Mouse (Mus musculus) adrenal gland, adult 2 months (tissue): ENCODE measurements around the gene Guca2a. TPM values are rescaled to one million over a fixed set of nuclear protein-coding genes. Genes with fewer than 3 reads are reported as not detected.
A peak's percentile ranks its signal among the peaks of the same experiment; 100 is the strongest.
"Not testable (repeated sequence)": the region's sequence is repeated elsewhere in the genome, so short reads cannot be mapped to it uniquely, and the experiment has no call there.

Source experiments
- DNase-seq: peaks from one replicate; pipeline ENCODE4 v3.0.0; 2021
- long read RNA-seq: library from polyadenylated mRNA; stranded (forward); transcript quantifications from one replicate; pipeline ENCODE4 v2.0.0, GENCODE M21; 2021
- polyA plus RNA-seq: library from polyadenylated mRNA; depleted of rRNA; stranded (reverse); fragments of >200 nt; gene quantifications from 2 replicates; pipeline ENCODE4 v1.2.3, GENCODE M21; 2012; rRNA removed
- total RNA-seq, 2 experiments: library from RNA; stranded (reverse); gene quantifications; 2 replicates each; pipeline ENCODE4 v1.2.3; 2021

The Guca2a gene
- not detected for total RNA-seq
- not detected in 2 replicates for polyA plus RNA-seq
- long read RNA-seq, result 0 reads

- DNase-seq, result peak; percentile 82
Measured at GRCm38 (mm10) chr4:119637176-119637845, at the start of gene Guca2a. Gene Guca2a (plus strand): TSS chr4:119637704.

GRCm38 (mm10) chr4:119588037-119588436, 49.5 kb upstream of the Guca2a start:
- DNase-seq, result no peak

GRCm38 (mm10) chr4:119589423-119589822, 48.1 kb upstream of the Guca2a start:
- peak; percentile 32 for DNase-seq

GRCm38 (mm10) chr4:119590027-119590426, 47.5 kb upstream of the Guca2a start:
- DNase-seq, result no peak

GRCm38 (mm10) chr4:119592479-119592878, 45.0 kb upstream of the Guca2a start:
- DNase-seq, result no peak

GRCm38 (mm10) chr4:119594331-119594730, 43.2 kb upstream of the Guca2a start:
- no peak for DNase-seq

- DNase-seq, result no peak
Measured at GRCm38 (mm10) chr4:119599605-119600004, 37.9 kb upstream of the Guca2a start.

GRCm38 (mm10) chr4:119609488-119609887, 28.0 kb upstream of the Guca2a start:
- no peak for DNase-seq

GRCm38 (mm10) chr4:119614078-119614477, 23.4 kb upstream of the Guca2a start:
- DNase-seq, result no peak

- DNase-seq, result no peak
Measured at GRCm38 (mm10) chr4:119614724-119615123, 22.8 kb upstream of the Guca2a start.

- no peak for DNase-seq
Measured at GRCm38 (mm10) chr4:119626081-119626645, 11.3 kb upstream of the Guca2a start.

- DNase-seq, result no peak
Measured at GRCm38 (mm10) chr4:119626876-119627275, 10.6 kb upstream of the Guca2a start.

- no peak for DNase-seq
Measured at GRCm38 (mm10) chr4:119627317-119627716, 10.2 kb upstream of the Guca2a start.

- not testable (repeated sequence) for DNase-seq
Measured at GRCm38 (mm10) chr4:119628363-119628762, 9.1 kb upstream of the Guca2a start.

GRCm38 (mm10) chr4:119631115-119631919, 6.2 kb upstream of the Guca2a start:
- peak; percentile 30 for DNase-seq

GRCm38 (mm10) chr4:119632721-119633120, 4.8 kb upstream of the Guca2a start:
- DNase-seq, result no peak

GRCm38 (mm10) chr4:119633342-119633741, 4.2 kb upstream of the Guca2a start:
- DNase-seq, result no peak

- DNase-seq, result no peak
Measured at GRCm38 (mm10) chr4:119633948-119634347, 3.6 kb upstream of the Guca2a start.

- no peak for DNase-seq
Measured at GRCm38 (mm10) chr4:119634908-119635660, 2.4 kb upstream of the Guca2a start.

- no peak for DNase-seq
Measured at GRCm38 (mm10) chr4:119635686-119636085, 1.8 kb upstream of the Guca2a start.

GRCm38 (mm10) chr4:119636731-119637130, 773 bp upstream of the Guca2a start:
- DNase-seq, result no peak

GRCm38 (mm10) chr4:119637946-119638345, 442 bp downstream of the Guca2a start:
- DNase-seq, result no peak
